Mouse (Mus musculus) naive thymus-derived CD4-positive, alpha-beta T cell, adult 5 months (primary cell): ENCODE measurements around the gene Xpnpep2. TPM values are rescaled to one million over a fixed set of nuclear protein-coding genes. Genes with fewer than 3 reads are reported as not detected.

Source experiments
- polyA plus RNA-seq: library from polyadenylated mRNA; unstranded; fragments of 100-300 nt; shearing (Covaris generic); gene quantifications from one replicate; pipeline ENCODE4 v1.2.1, GENCODE M21; 2017

The Xpnpep2 gene
- not detected for polyA plus RNA-seq

DNA sequence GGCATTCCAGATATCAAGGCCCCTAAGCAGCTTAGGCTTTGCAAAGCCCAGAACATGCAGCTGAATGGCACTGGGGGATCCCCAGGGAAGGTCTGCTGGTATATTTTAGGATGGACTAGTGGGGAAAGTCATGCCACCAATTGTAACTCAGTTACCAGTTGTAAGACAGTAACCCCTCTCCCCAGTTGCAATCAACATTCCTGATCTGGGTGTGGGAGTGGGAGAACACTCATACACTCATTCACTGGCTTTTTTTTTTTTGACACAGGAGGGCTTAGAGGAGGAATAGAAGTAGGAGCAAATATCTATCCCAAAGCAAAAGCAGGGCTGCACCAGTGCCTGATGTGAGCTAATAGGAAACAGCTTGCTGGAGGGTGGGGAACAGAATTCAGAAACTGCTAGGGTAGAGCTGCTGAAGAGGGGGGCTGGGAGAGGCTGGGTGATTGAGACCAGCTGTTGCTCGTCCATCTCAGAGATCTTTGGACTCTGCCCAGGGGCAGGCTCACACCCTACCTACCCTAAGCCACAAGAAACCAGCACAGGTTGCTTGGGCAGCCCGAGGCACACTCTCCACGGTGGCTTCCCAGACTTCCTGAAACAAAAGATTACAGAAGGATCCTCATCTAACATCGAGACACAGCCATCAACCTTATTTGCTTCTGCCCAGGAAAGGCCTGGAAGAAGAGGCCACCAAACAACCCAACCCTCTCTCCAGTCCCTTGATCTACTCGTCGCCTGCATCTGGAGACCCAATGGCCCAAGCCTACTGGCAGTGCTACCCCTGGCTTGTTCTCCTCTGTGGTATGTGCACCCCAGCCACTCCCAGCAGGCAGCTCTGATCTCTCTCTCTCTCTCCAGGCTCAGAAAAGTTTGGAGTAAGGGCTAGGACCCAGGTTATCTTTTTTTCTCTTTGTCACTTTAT, at the start of gene Xpnpep2:
TSS of gene Xpnpep2 (plus strand) at position 332 of the 922 bp plus-strand sequence.

DNA sequence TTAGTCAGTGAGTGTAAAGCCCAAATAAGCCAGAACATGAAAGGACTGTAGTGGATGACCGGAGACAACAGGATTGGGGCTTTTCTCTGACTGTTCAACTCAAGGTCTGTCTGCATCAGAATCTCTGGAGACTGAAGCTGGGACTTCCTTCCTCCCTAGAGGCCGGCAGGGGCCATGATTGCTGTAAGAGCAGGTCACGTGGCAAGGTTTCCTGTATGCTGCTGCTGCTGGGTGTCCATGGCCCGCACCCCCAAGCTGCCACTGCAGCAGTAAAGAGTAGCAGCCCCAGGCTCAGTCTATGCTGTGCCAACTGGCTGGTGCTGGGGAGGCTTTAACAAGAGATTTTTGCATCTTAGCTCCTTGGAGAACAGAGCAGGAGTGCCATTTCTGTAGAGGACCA, 37.7 kb downstream of the Xpnpep2 start, which contains the start of gene Sash3:
TSS of gene Sash3 (plus strand) at position 175 of the 400 bp plus-strand sequence.

Other genes starting within 250 kb of the Xpnpep2 start
- not detected for gene Smarca1, start 215.8 kb upstream of the Xpnpep2 start, polyA plus RNA-seq
- 8.8 TPM for gene Ocrl, start 196.3 kb upstream of the Xpnpep2 start, polyA plus RNA-seq
- gene Apln, start 73.9 kb upstream of the Xpnpep2 start, polyA plus RNA-seq = 0.17 TPM
- 213 TPM for gene Sash3, start 37.7 kb downstream of the Xpnpep2 start, polyA plus RNA-seq
- gene Zdhhc9, start 100.2 kb downstream of the Xpnpep2 start, polyA plus RNA-seq = 54.8 TPM
- 28.0 TPM for gene Utp14a, start 148.1 kb downstream of the Xpnpep2 start, polyA plus RNA-seq
- 3.1 TPM for gene Bcorl1, start 232.6 kb downstream of the Xpnpep2 start, polyA plus RNA-seq